Mouse (Mus musculus) neural tube, embryonic 13.5 days (tissue): ENCODE measurements around the gene Hdac1. TPM values are rescaled to one million over a fixed set of nuclear protein-coding genes. Genes with fewer than 3 reads are reported as not detected.
A peak's percentile ranks its signal among the peaks of the same experiment; 100 is the strongest.
"Not testable (repeated sequence)": the region's sequence is repeated elsewhere in the genome, so short reads cannot be mapped to it uniquely, and the experiment has no call there.

Experiments used
- ATAC-seq: fragments of 200-750 bp; cut with Nextera tagmentation; 2 replicates; pipeline ENCODE4 v1.8.0; 2017; ENCODE audit warnings: low read depth, mild to moderate bottlenecking, moderate TSS enrichment, moderate library complexity
- H3K27ac ChIP-seq: fragments of 300-500 bp; sonication (generic); replicated peaks from 2 replicates; pipeline ENCODE4 v1.5.1; 2015; ENCODE audit warnings: moderate library complexity, mild to moderate bottlenecking, inconsistent platforms
- H3K27me3 ChIP-seq: fragments of 300-500 bp; sonication (generic); 2 replicates; pipeline ENCODE4 v1.6.1; 2015; ENCODE audit warnings: mild to moderate bottlenecking, inconsistent platforms
- H3K36me3 ChIP-seq: fragments of 300-500 bp; sonication (generic); 2 replicates; pipeline ENCODE4 v1.6.1; 2015; ENCODE audit warnings: mild to moderate bottlenecking, inconsistent platforms
- H3K4me1 ChIP-seq: fragments of 300-500 bp; sonication (generic); replicated peaks from 2 replicates; pipeline ENCODE4 v1.6.1; 2015; ENCODE audit warnings: inconsistent platforms
- H3K4me2 ChIP-seq: fragments of 300-500 bp; sonication (generic); 2 replicates; pipeline ENCODE4 v1.6.1; 2015; ENCODE audit warnings: inconsistent platforms, mild to moderate bottlenecking, moderate library complexity
- H3K4me3 ChIP-seq: fragments of 300-500 bp; sonication (generic); 2 replicates; pipeline ENCODE4 v1.5.1; 2015; ENCODE audit warnings: mild to moderate bottlenecking, inconsistent platforms
- H3K9ac ChIP-seq: fragments of 300-500 bp; sonication (generic); 2 replicates; pipeline ENCODE4 v1.6.1; 2015; ENCODE audit warnings: moderate library complexity, mild to moderate bottlenecking, inconsistent platforms
- H3K9me3 ChIP-seq: fragments of 300-500 bp; sonication (generic); 2 replicates; pipeline ENCODE4 v1.6.1; 2016; ENCODE audit warnings: inconsistent platforms
- WGBS: fragments of 180-500 bp; shearing (Covaris S2); methylation state at CpG from one replicate; pipeline ENCODE4 v1.1.7; 2015; 5-methylcytosine and 5-hydroxymethylcytosine counted together
- polyA plus RNA-seq: library from polyadenylated mRNA; unstranded; fragments of >200 nt; fragmentation: Nextera tagmentation; extraction: Ambion mirVana; gene quantifications from 2 replicates; pipeline ENCODE4 v1.2.1, GENCODE M21; 2015

Gene Hdac1
- polyA plus RNA-seq, 1 experiment from 2014 or later: 116 TPM

DNA sequence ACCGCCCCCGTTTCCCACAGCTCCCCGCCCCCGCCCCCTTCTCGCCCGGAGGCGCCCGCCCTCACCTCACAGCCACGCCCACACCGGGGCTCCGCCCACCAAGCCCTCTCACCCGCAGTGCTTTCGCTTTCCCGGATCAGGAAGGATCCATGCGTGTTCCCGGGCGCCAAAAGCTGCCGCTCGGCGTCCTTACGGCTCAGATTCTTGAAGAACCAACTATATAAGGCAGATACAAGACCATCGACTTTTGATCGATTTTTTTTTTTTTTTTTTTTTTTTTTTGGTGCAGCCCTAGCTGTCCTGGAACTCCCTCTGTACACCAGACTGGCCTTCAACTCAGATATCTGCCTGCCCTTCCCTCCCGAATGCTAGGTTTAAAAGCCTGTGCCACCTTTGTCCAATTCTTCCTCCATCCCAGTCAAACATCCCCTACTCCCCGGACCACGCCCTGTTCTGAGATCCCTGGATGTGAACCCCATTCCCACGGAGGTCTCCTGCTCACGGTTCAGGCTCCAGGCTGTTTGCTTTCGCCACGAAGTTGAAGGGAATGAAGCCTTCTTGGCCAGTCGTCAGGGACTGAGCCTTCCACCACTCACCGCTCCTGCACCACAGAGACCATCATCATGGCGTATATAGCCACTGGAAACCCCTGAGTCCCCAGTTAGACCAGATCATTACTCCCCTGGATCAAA lies 14.2 kb upstream of the Hdac1 start:
- H3K4me2 ChIP-seq: peak overlapping the region; percentile 87
- peak overlapping the region; percentile 59 for H3K27ac ChIP-seq
- ATAC-seq: peak; percentile 74
- WGBS: 9% methylated on average over 32 of the region's 33 CpGs
- peak overlapping the region; percentile 74 for H3K9ac ChIP-seq
- no peaks in the 10 kb centered on the region for H3K9me3 ChIP-seq
- no peaks in the 10 kb centered on the region for H3K36me3 ChIP-seq
- no peaks in the 10 kb centered on the region for H3K27me3 ChIP-seq
- H3K4me1 ChIP-seq: peaks cover 21% of the 10 kb centered on the region
- peak overlapping the region; percentile 45 for H3K4me3 ChIP-seq

DNA sequence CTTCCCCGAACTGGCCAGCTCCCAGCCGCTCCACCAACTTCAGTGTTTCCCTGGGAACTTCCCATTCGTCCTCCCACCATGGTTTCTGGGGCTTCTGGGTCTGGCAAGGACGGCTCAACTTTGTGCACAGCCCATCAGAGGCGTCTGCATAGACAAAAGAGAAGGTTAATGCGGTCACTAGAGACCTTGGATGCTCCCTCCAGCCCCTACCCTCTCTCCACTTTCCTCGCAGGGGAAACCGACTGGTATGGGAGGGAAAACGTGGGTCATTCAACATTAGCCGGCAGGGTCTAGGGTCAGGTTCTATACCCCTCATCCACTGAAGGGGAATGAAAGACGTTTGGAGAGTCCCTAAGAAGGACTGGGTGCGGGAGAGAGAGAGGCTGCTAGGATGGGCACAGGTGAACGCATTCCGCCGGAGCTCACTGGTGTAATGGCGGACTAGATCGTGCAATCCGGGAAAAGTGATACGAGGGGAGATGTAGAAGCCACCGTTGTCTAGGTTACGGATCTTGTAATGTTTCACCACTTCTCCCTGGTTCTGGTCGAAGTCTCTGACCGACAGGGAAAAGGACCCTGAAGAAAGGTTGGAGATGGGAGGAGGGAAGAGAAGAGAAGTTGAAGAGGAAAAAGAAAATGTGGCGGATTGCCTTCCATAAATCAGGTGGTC lies 13.5 kb upstream of the Hdac1 start:
- peak; percentile 79 for ATAC-seq
- no peaks in the 10 kb centered on the region for H3K27me3 ChIP-seq
- H3K4me1 ChIP-seq: peaks cover 21% of the 10 kb centered on the region
- no peaks in the 10 kb centered on the region for H3K36me3 ChIP-seq
- no peaks in the 10 kb centered on the region for H3K9me3 ChIP-seq
- peak overlapping the region; percentile 87 for H3K4me2 ChIP-seq
- peak overlapping the region; percentile 74 for H3K9ac ChIP-seq
- peak overlapping the region; percentile 45 for H3K4me3 ChIP-seq
- under 1% methylated on average over 24 of the region's 24 CpGs for WGBS
- peak overlapping the region; percentile 77 for H3K27ac ChIP-seq

DNA sequence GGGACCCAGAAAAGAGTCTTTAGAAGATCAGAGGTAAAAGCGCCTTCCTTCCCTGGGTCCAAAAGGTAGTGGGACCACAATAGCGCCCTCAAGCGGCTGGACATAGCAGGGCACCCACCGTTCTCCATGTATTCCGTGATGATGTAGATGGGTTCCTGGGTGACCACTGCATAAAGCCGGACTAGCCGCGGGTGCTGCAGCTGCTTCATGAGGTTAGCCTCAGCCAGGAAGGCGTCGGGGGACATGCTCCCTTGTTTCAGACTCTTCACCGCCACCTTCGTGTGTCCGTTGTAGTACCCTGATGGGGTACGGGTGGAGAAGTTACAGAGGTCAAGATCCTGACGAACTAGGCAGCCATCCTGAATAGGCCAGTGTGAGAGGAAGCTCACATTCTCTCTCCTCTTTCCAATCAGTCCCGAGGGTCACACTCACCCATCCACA lies 12.9 kb upstream of the Hdac1 start:
- H3K36me3 ChIP-seq: no peaks in the 10 kb centered on the region
- peak overlapping the region; percentile 87 for H3K4me2 ChIP-seq
- peak overlapping the region; percentile 74 for H3K9ac ChIP-seq
- peak overlapping the region; percentile 77 for H3K27ac ChIP-seq
- peaks cover 21% of the 10 kb centered on the region for H3K4me1 ChIP-seq
- peak; percentile 67; the same call in 1 of the 2 replicates for ATAC-seq
- 2% methylated on average over 16 of the region's 16 CpGs for WGBS
- no peaks in the 10 kb centered on the region for H3K27me3 ChIP-seq
- no peaks in the 10 kb centered on the region for H3K9me3 ChIP-seq
- peak overlapping the region; percentile 45 for H3K4me3 ChIP-seq

DNA sequence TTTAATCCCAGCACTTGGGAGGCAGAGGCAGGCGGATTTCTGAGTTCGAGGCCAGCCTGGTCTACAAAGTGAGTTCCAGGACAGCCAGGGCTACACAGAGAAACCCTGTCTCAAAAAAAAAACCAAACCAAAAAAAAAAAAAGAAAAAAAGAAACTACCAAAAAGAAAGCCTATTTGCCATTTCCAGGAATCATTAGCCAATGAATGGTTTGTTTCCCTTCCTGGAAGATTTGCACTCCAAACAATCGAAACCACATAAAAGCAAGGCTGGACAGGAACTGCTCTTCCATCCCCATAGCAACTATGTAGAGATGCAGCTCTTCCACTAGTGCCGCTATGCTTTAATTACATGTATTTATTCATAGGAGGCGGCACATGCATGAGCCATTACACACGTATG lies 12.0 kb upstream of the Hdac1 start:
- not testable (repeated sequence) for H3K4me2 ChIP-seq, H3K4me3 ChIP-seq, ATAC-seq, H3K27ac ChIP-seq, H3K27me3 ChIP-seq, H3K36me3 ChIP-seq, H3K9me3 ChIP-seq, H3K9ac ChIP-seq
- 67% methylated on average over 6 of the region's 6 CpGs for WGBS
- peaks cover 21% of the 10 kb centered on the region for H3K4me1 ChIP-seq

DNA sequence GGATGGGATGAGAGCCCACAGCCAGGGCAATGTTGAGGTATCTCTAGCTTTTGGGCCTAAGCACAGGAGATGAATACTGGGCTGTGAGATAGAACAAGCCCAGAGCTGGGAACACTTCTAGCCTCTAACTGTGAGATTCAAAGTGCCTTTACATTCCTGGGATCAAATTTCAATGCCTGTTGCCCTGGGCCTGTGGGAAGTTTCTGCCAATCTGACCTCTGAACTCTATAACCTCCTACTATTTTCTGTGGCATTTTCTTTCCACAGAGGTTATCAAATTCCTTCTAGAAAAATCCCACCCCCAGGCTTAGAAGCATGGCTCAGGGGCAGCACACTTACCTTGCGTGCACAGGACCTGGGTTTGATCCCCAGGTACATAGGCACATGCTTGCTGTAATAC lies 7.8 kb upstream of the Hdac1 start:
- peaks cover 6% of the 10 kb centered on the region for H3K4me1 ChIP-seq
- no peak for ATAC-seq
- H3K27ac ChIP-seq: no peak overlapping the region
- no peak overlapping the region for H3K9ac ChIP-seq
- H3K4me2 ChIP-seq: no peak overlapping the region
- no peaks in the 10 kb centered on the region for H3K27me3 ChIP-seq
- H3K4me3 ChIP-seq: no peak overlapping the region
- no peaks in the 10 kb centered on the region for H3K9me3 ChIP-seq
- 74% methylated on average over 1 of the region's 1 CpGs for WGBS
- no peaks in the 10 kb centered on the region for H3K36me3 ChIP-seq

DNA sequence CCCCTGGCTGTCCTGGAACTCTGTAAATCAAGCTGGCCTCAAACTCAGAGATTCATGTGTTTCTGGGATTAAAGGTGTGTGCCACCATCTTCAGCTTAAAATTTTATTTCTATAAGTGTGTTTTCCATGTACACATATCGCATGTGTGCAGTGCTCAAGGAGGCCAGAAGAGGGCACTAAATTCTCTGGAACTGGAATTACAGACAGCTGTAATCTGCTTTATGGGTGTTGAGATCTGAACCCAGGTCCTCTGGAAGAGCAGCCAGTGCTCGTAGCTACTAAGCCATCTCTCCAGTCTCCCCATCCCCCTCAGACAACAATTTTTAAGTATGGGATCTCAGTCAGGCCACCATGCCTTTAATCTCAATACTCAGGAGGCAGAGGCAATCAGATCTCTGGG lies 6.8 kb upstream of the Hdac1 start:
- WGBS: 92% methylated on average over 2 of the region's 2 CpGs
- no peak for ATAC-seq
- Histone ChIP-seq H3K36me3 (no peaks in the 10 kb centered on the region), H3K9ac (no peak overlapping the region), H3K9me3 (no peaks in the 10 kb centered on the region), H3K4me2 (no peak overlapping the region), H3K4me3 (no peak overlapping the region), H3K27me3 (no peaks in the 10 kb centered on the region), H3K4me1 (0 out of 2 replicates have a peak, but pooled peaks cover 4% of the 10 kb centered on the region), H3K27ac (no peak overlapping the region)

DNA sequence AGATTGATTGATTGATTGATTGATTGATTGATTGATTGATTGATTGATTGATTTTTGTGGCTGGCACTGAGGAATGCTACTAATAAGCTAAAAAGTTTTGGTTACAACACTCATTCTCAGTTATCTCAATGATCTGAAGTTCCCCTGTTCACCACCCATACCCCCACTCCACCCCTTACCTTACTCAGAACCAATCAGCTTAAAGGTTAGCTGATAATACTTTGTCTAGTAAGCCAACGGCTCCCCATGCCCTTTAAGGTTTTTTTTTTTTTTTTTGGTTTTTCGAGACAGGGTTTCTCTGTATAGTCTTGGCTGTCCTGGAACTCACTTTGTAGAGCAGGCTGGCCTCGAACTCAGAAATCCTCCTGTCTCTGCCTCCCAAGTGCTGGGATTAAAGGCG lies 5.1 kb upstream of the Hdac1 start:
- H3K36me3 ChIP-seq, H3K9me3 ChIP-seq, H3K4me1 ChIP-seq, ATAC-seq, H3K9ac ChIP-seq, H3K4me3 ChIP-seq, H3K27ac ChIP-seq, H3K4me2 ChIP-seq, H3K27me3 ChIP-seq: not testable (repeated sequence)
- 88% methylated on average over 4 of the region's 4 CpGs for WGBS

DNA sequence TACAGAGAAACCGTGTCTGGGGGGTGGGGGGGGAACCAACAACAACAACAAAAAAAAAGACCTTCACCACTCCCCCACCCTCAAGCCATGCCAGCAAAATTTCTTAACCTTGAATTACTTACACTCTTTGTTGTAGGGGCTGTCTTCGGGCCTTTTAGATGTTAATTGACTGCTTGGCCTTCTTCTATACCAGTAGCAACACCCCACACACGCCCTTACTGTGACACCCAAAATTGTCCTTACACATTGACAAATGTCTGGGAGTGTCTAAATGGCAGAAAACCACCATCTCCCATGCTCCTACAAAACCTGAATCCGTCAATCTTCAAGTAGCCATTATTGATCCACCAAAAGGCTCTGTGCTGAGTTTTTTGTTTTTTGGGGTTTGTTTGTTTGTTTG lies 1.6 kb upstream of the Hdac1 start:
- no peak for ATAC-seq
- H3K9me3 ChIP-seq: no peaks in the 10 kb centered on the region
- peaks cover 9% of the 10 kb centered on the region; the same call in 1 of the 2 replicates for H3K36me3 ChIP-seq
- peaks cover 29% of the 10 kb centered on the region for H3K4me1 ChIP-seq
- H3K27ac ChIP-seq: no peak overlapping the region
- no peak overlapping the region for H3K4me2 ChIP-seq
- no peak overlapping the region for H3K9ac ChIP-seq
- no peaks in the 10 kb centered on the region for H3K27me3 ChIP-seq
- no peak overlapping the region for H3K4me3 ChIP-seq
- WGBS: 77% methylated on average over 4 of the region's 4 CpGs

DNA sequence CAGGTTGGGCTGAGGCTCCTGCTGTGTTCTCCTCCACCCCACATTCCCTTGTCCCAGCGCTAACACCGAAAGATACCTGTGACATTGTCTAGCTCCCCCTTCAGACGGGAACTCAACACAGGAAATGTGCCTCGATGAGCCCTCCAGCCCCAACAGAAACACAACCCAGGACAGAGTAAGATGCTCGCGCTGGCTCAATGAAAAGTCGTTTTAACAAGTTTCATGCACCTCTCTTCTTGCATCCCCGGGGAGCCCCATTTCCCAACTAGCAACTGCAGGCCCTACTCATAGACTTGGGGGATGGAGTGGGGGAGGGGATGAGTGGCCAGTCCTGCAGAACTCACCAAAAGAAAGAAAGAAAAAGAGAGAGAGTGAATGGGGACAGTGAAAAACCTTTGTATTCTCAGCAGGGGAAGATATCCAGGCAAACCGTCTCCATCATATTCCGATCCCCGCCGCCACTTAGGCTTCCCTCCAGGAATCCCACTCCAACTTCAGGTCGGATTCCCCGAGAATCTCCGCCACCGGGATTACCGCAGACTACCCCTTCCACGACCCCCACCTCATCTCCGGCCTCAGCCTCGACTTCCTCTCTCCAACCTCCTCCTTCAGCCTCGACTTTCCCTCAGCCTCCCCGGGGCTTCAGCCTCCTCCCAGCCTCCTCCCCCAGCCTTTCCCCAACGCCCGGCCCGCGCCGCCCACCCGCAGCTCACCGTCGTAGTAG lies 483 bp downstream of the Hdac1 start:
- H3K27me3 ChIP-seq: no peaks in the 10 kb centered on the region
- peak overlapping the region; percentile 84 for H3K4me3 ChIP-seq
- H3K27ac ChIP-seq: peak overlapping the region; percentile 85
- H3K4me2 ChIP-seq: peak overlapping the region; percentile 79
- peak overlapping the region; percentile 89 for H3K9ac ChIP-seq
- H3K4me1 ChIP-seq: peaks cover 29% of the 10 kb centered on the region
- peaks cover 12% of the 10 kb centered on the region; the same call in 1 of the 2 replicates for H3K36me3 ChIP-seq
- ATAC-seq: peak; percentile 55
- WGBS: under 1% methylated on average over 29 of the region's 30 CpGs
- no peaks in the 10 kb centered on the region for H3K9me3 ChIP-seq

DNA sequence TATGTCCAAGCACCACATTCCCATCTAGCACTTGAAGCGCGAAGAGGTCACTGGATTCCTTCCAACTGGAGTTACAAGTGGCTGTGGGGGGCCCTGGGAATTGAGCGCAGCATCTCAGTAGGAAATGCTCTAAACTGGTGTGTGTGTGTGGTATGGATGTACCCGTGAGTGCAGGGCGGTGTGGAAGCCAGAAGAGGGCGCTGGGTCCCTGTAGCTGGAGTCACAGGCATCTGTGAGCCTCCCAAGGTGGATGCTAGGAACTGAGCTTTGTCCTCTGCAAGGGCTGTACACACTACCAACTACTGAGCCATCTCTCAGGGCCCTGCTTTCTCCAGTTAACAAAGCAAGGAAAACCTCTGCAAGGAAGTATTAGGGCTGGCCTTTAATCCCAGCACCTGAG lies 2.5 kb downstream of the Hdac1 start:
- Histone ChIP-seq H3K27me3 (no peaks in the 10 kb centered on the region), H3K4me1 (peaks cover 29% of the 10 kb centered on the region), H3K36me3 (peaks cover 25% of the 10 kb centered on the region), H3K9me3 (no peaks in the 10 kb centered on the region), H3K9ac (no peak overlapping the region), H3K4me3 (no peak overlapping the region), H3K4me2 (no peak overlapping the region), H3K27ac (no peak overlapping the region)
- ATAC-seq: no peak
- 88% methylated on average over 6 of the region's 6 CpGs for WGBS

DNA sequence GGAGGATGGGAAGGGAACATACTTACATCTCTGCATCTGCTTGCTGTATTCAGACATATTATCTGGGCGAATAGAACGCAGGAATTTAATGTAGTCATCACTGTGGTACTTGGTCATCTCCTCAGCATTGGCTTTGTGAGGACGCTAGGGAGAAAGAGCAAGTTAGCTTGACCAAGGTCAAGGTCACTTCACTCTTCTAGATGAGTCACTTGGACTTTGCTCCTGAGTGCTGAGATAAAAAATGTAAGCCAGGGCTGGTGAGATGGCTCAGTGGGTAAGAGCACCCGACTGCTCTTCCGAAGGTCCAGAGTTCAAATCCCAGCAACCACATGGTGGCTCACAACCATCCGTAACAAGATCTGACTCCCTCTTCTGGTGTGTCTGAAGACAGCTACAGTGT lies 13.6 kb downstream of the Hdac1 start:
- H3K27ac ChIP-seq, H3K4me2 ChIP-seq, H3K27me3 ChIP-seq, H3K4me3 ChIP-seq, H3K9ac ChIP-seq, H3K9me3 ChIP-seq, H3K4me1 ChIP-seq, ATAC-seq: not testable (repeated sequence)
- peaks cover 84% of the 10 kb centered on the region for H3K36me3 ChIP-seq
- WGBS: 91% methylated on average over 5 of the region's 6 CpGs

DNA sequence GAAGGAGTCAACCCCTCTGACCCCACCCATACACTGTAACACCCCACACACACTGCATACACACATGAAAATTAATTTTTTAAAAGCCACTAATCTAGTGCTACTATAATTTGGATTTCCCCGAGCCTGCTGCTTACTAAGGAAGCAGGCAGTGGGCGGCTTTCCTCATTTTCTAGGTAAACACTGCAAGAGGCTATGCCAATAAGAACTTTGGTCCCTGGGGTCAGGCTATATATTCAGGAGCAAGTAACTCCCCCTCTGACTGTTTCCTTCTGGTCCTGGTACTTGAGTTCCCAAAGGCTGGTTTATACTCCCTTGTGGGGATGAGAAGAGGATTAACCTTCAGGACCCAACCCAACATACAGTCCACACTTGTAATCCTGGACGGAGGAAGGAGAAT lies 16.6 kb downstream of the Hdac1 start:
- ATAC-seq: no peak
- peaks cover 91% of the 10 kb centered on the region for H3K36me3 ChIP-seq
- no peaks in the 10 kb centered on the region for H3K27me3 ChIP-seq
- H3K9me3 ChIP-seq: no peaks in the 10 kb centered on the region
- H3K4me3 ChIP-seq: no peak overlapping the region
- H3K4me2 ChIP-seq: no peak overlapping the region
- no peak overlapping the region for H3K27ac ChIP-seq
- no peaks in the 10 kb centered on the region for H3K4me1 ChIP-seq
- H3K9ac ChIP-seq: no peak overlapping the region
- WGBS: 90% methylated on average over 3 of the region's 3 CpGs
